Mouse (Mus musculus) hindbrain, embryonic 16.5 days (tissue): ENCODE measurements at regions not wholly inside any gene's neighbourhood (a gene's known extent, or its start where the extent isn't known, plus 50 kb on each side); places are given as distances from the start of the nearest gene placed in this dataset.

Experiments
- ATAC-seq: fragments of 200-750 bp; cut with Nextera tagmentation; 2 replicates; pipeline ENCODE4 v1.8.0; 2017; ENCODE audit warnings: moderate TSS enrichment, moderate library complexity
- H3K27ac ChIP-seq: fragments of 300-500 bp; sonication (generic); 2 replicates; pipeline ENCODE4 v1.5.1; 2014; ENCODE audit warnings: low read depth, mild to moderate bottlenecking, control low read depth, low read length, moderate library complexity
- H3K27me3 ChIP-seq: fragments of 300-500 bp; sonication (generic); replicated peaks from 2 replicates; pipeline ENCODE4 v1.6.1; 2014; ENCODE audit warnings: low read length; ENCODE audit not compliant: control insufficient read depth, insufficient read depth
- H3K36me3 ChIP-seq: fragments of 300-500 bp; sonication (generic); 2 replicates; pipeline ENCODE4 v1.6.1; 2014; ENCODE audit warnings: mild to moderate bottlenecking, low read length, moderate library complexity, mixed read lengths; ENCODE audit not compliant: control insufficient read depth, insufficient read depth
- H3K4me1 ChIP-seq: fragments of 300-500 bp; sonication (generic); 2 replicates; pipeline ENCODE4 v1.6.1; 2014; ENCODE audit warnings: low read depth, low read length; ENCODE audit not compliant: control insufficient read depth, insufficient read depth
- H3K4me2 ChIP-seq: fragments of 300-500 bp; sonication (generic); 2 replicates; pipeline ENCODE4 v1.6.1; 2014; ENCODE audit warnings: mild to moderate bottlenecking, low read length, control low read depth, moderate library complexity
- H3K4me3 ChIP-seq: fragments of 300-500 bp; sonication (generic); 2 replicates; pipeline ENCODE4 v1.5.1; 2014; ENCODE audit warnings: mild to moderate bottlenecking, low read length, control low read depth, moderate library complexity
- H3K9ac ChIP-seq: fragments of 300-500 bp; sonication (generic); 2 replicates; pipeline ENCODE4 v1.6.1; 2014; ENCODE audit warnings: low read depth, mild to moderate bottlenecking, control low read depth, low read length, moderate library complexity
- H3K9me3 ChIP-seq: fragments of 300-500 bp; sonication (generic); 2 replicates; pipeline ENCODE4 v1.6.1; 2014; ENCODE audit warnings: mild to moderate bottlenecking, low read length, moderate library complexity; ENCODE audit not compliant: control insufficient read depth
- WGBS: fragments of 180-500 bp; shearing (Covaris S2); extraction: QIAGEN DNeasy Blood & Tissue Kit; methylation state at CpG from one replicate; pipeline ENCODE4 v1.1.7; 2014; 5-methylcytosine and 5-hydroxymethylcytosine counted together

GRCm38 (mm10) chr8:26833784-26834183, 143.3 kb upstream of the Zfp703 start:
- Histone ChIP-seq H3K27me3 (no peaks in the 10 kb centered on the region), H3K36me3 (no peaks in the 10 kb centered on the region), H3K9me3 (no peaks in the 10 kb centered on the region), H3K27ac (no peak overlapping the region), H3K4me3 (no peak overlapping the region), H3K9ac (no peak overlapping the region), H3K4me1 (no peaks in the 10 kb centered on the region), H3K4me2 (no peak overlapping the region)
- WGBS = 53% methylated on average over 5 of the region's 5 CpGs
- ATAC-seq = no peak

DNA sequence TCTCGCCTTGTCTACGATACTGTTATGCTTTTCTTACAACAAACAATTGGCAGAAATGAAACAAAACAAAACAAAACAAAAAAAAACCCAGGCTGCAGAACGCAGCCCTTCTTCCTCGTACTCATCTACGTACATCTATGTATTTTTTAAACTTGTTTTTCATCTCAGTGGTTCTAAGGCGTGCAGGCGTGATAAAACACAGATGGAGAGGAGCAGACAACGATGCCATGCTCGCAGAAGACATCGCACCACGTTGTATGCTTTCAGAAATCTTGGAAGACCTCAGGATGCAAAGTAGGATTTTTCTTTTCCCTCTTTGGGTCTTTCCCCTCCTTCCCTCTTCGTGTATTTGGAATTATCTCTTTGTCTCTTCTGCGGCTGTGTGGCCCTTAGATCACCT, 142.5 kb upstream of the Zfp703 start:
- H3K27me3 ChIP-seq = no peaks in the 10 kb centered on the region
- H3K4me2 ChIP-seq = no peak overlapping the region
- H3K9me3 ChIP-seq = no peaks in the 10 kb centered on the region
- no peak for ATAC-seq
- H3K4me3 ChIP-seq = no peak overlapping the region
- no peak overlapping the region for H3K27ac ChIP-seq
- H3K36me3 ChIP-seq = no peaks in the 10 kb centered on the region
- WGBS = 71% methylated on average over 13 of the region's 13 CpGs
- no peaks in the 10 kb centered on the region for H3K4me1 ChIP-seq
- H3K9ac ChIP-seq = no peak overlapping the region

GRCm38 (mm10) chr8:26835076-26835475, 142.0 kb upstream of the Zfp703 start:
- Histone ChIP-seq H3K4me3 (no peak overlapping the region), H3K36me3 (no peaks in the 10 kb centered on the region), H3K9ac (no peak overlapping the region), H3K27me3 (no peaks in the 10 kb centered on the region), H3K27ac (no peak overlapping the region), H3K9me3 (no peaks in the 10 kb centered on the region), H3K4me1 (no peaks in the 10 kb centered on the region), H3K4me2 (no peak overlapping the region)
- 51% methylated on average over 8 of the region's 8 CpGs for WGBS
- no peak for ATAC-seq

DNA sequence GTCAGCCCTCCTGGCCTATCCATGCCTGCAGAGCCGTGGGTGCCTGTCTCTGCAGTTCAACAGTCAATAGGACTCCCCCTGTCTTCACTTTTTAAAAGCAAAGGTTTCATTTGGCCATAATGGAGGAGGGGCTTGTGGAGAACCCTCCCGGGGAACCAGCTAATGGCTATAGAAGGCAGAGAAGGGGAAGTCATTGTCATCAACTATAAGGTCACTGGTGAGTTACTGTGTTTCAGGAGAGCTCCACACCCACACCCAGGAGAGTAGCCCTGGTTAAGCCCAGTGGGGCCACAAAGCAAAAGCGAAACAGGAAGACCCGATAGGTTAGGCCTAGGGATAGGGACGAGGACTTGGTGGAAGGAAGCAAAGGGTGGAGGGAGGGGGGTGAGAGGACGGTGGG, 141.5 kb upstream of the Zfp703 start:
- H3K4me1 ChIP-seq = no peaks in the 10 kb centered on the region
- no peak for ATAC-seq
- H3K9ac ChIP-seq = no peak overlapping the region
- no peaks in the 10 kb centered on the region for H3K27me3 ChIP-seq
- H3K4me2 ChIP-seq = no peak overlapping the region
- 60% methylated on average over 6 of the region's 6 CpGs for WGBS
- H3K36me3 ChIP-seq = no peaks in the 10 kb centered on the region
- H3K27ac ChIP-seq = no peak overlapping the region
- no peaks in the 10 kb centered on the region for H3K9me3 ChIP-seq
- no peak overlapping the region for H3K4me3 ChIP-seq

DNA sequence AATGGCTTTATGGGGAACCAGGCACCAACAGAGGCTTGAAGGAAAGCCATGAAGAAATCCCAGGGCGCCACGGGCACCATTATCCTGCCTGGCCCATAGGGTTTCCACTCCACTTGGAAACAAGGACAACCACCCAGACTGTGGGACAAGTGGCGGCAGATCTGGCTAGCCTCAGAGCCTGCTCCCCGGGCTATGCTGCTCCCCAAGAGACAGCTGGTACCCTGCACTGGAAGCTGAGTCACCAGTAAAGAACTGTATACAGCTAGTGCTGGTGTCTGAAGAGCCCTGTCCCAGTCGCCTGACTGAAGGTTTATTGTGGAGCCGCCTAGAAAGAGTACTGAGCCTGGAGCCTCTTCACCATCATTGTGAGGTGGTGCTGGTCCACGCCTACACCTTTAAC, 140.6 kb upstream of the Zfp703 start:
- no peak overlapping the region for H3K9ac ChIP-seq
- no peaks in the 10 kb centered on the region for H3K27me3 ChIP-seq
- 93% methylated on average over 7 of the region's 7 CpGs for WGBS
- H3K4me3 ChIP-seq = no peak overlapping the region
- no peaks in the 10 kb centered on the region for H3K36me3 ChIP-seq
- H3K4me2 ChIP-seq = no peak overlapping the region
- no peak for ATAC-seq
- no peak overlapping the region for H3K27ac ChIP-seq
- no peaks in the 10 kb centered on the region for H3K9me3 ChIP-seq
- H3K4me1 ChIP-seq = no peaks in the 10 kb centered on the region

DNA sequence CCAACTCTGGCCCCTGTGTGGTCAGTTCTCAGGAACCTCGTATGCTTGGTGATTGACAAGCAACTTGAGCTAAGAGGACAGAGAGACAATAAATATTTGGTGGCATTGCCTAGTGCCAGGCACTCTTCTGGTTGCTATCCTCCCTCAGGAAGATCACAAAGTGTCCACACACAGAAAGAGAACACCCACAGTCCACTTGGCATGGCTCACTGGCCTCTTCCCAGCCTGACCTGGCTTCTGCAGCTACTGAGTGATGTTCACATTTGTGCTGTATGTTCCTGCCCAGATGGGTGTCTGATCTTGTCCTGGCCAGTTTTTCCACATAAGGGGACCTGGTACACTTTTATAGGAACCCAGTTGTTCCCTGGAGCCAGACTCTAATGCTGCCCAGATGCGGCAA, 136.8 kb upstream of the Zfp703 start:
- H3K9me3 ChIP-seq = no peaks in the 10 kb centered on the region
- 0 out of 2 replicates have a peak, but pooled peaks have one; percentile 27 for ATAC-seq
- H3K4me2 ChIP-seq = no peak overlapping the region
- H3K36me3 ChIP-seq = no peaks in the 10 kb centered on the region
- WGBS = 28% methylated on average over 2 of the region's 2 CpGs
- no peaks in the 10 kb centered on the region for H3K4me1 ChIP-seq
- H3K4me3 ChIP-seq = no peak overlapping the region
- no peak overlapping the region for H3K9ac ChIP-seq
- H3K27ac ChIP-seq = no peak overlapping the region
- no peaks in the 10 kb centered on the region for H3K27me3 ChIP-seq

DNA sequence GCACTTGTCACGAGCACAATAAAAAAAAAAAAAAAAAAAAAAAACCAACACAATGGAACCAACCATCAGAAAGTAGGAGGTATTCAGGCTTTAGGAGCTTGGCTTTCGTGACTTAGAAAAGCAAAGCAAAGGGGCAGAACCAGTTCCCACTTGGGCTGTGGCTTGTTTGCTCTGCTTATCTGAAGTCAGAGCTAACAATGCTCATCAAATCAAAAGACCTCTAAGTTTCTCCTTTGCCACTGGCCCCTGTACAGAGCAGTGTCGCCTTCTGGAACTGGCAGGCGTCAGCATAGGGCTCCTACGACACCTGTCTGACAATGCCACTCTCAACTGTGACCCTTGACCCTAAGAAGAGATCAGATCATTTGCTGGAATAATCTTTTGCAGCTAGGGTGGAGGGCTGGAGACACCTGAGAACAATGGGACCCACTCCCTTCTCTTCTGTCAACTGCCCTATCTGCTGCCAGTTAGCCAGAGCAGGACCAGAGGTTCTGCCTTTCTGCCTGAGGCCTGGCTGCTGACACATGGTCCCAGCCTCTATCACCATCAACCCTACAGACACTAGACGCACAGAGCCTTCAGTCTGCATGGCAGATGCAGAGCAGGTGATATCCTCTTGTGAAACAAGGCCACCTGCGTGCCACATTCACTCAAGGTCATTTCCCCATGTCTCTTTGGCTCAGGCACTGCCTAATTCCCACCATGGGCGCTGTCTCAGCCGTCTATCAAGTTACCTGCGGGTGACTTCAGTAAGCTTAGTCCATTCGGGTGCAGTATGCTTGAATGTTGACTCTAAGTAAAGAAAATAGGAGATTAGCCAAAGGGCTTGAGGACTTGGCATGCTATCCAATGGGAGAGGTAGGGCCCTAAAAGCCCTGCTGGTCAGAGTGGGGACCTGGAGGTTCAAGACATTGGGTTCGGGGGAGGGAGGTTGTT, 136.1 kb upstream of the Zfp703 start:
- Histone ChIP-seq H3K9me3 (no peaks in the 10 kb centered on the region), H3K9ac (no peak overlapping the region), H3K4me3 (no peak overlapping the region), H3K27ac (no peak overlapping the region), H3K27me3 (no peaks in the 10 kb centered on the region), H3K36me3 (no peaks in the 10 kb centered on the region), H3K4me1 (no peaks in the 10 kb centered on the region), H3K4me2 (no peak overlapping the region)
- ATAC-seq = no peak
- WGBS = 67% methylated on average over 12 of the region's 12 CpGs

GRCm38 (mm10) chr8:26843714-26844113, 133.4 kb upstream of the Zfp703 start:
- no peak for ATAC-seq
- H3K9me3 ChIP-seq = no peaks in the 10 kb centered on the region
- H3K9ac ChIP-seq = no peak overlapping the region
- no peak overlapping the region for H3K4me2 ChIP-seq
- no peaks in the 10 kb centered on the region for H3K27me3 ChIP-seq
- no peak overlapping the region for H3K4me3 ChIP-seq
- 58% methylated on average over 6 of the region's 6 CpGs for WGBS
- H3K4me1 ChIP-seq = 0 out of 2 replicates have a peak, but pooled peaks cover 2% of the 10 kb centered on the region
- no peaks in the 10 kb centered on the region for H3K36me3 ChIP-seq
- H3K27ac ChIP-seq = no peak overlapping the region

DNA sequence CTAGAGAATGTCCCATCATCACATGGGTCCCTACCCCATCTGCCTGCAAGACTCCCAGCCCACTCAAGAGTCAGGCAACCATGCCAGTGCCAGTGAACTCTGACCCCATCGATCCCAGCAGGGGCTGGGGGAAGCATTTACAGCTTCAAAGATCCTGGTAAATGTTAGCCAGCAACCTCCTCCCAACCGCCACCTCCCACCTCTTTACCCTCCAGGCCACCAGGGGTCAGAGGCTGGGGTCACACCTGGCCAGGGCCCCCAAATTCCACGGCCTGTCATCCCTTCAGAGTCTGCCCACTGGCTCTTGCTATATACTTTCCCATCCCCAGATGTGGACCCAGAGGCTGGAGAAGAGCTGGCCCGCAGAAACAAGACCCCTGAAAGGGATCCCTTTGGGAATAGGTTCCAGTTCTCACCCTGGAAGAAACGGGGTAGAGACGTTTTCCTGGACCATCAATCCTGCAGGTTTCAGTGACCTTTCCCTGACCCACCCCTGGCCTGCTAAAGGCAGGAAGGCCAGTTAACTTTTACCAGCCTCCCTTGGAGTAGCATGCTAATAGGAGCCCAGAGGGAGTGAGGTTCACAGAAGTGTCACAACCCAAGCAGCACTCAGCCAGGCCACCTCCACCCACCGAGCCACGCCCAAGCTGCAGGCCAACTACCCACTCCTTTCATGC, 132.9 kb upstream of the Zfp703 start:
- WGBS = 46% methylated on average over 8 of the region's 8 CpGs
- no peak for ATAC-seq
- no peak overlapping the region for H3K27ac ChIP-seq

More for the DNA sequence above, 132.9 kb upstream of the Zfp703 start:
- Histone ChIP-seq H3K9me3 (no peaks in the 10 kb centered on the region), H3K36me3 (no peaks in the 10 kb centered on the region), H3K4me1 (peaks cover 7% of the 10 kb centered on the region), H3K27me3 (no peaks in the 10 kb centered on the region), H3K4me2 (no peak overlapping the region), H3K9ac (no peak overlapping the region), H3K4me3 (no peak overlapping the region)
